Comparison of ENCODE assay signal across 19 mouse cellular contexts in the genomic region with DNA sequence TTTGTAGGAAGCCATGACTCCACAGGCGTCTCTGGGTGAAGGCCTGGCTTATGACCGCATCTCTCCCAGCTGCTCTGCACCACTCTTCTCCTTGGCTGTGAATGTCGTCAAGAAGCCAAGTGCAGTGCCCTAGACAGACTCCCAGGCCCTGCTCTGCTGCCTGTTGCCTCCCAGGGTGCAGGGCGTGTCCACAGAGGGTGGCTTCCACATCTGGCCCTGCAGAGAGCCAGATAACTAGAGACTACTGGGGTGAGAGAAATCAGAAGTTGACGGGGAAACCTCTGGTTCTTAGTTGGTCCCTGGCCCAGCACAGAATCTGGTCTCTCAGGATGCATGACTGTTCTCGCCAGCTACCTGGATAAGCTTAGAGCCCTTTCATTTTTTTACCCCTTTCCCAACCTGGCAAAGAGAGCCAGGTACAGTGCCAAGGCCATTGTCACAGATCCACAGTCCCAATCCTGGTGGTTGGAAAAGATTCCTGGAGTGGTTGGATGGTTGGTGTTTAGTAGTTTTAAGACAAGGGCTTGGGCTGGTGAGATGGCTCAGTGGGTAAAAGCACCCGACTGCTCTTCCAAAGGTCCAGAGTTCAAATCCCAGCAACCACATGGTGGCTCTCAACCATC. TPM values are rescaled to one million over a fixed set of nuclear protein-coding genes. Genes with fewer than 3 reads are reported as not detected.
DNase-seq lines count a peak whose midpoint lies in the region; ATAC-seq and TF ChIP-seq lines count a peak whose summit lies in the region.
"Had no signal": no experiment of that assay in that cellular context is flagged by ENCODE, and none has a peak within 500 bp of the region (broad histone marks: within the 10 kb centered on the region; RNA-seq: fewer than 3 reads in every experiment).

No protein-coding gene starts in this region.

- no peak for TF ChIP-seq CTCF in left cerebral cortex, adult 2 months (IDR thresholded peaks at IDR 0.05)
- no peak for TF ChIP-seq CTCF in thymus, adult 2 months (IDR thresholded peaks at IDR 0.05; ENCODE audit: borderline replicate concordance, control insufficient read depth, extremely low read depth, insufficient read depth, low read length, poor library complexity)

- intact Hi-C loops in left cerebral cortex, adult 2 months (cut with DNase I) = no loop called here

- H3K9ac ChIP-seq in heart, embryonic 12.5 days = no peak overlapping the region
- H3K9ac ChIP-seq in liver, embryonic 11.5 days (ENCODE audit: low read depth, low read length) = no peak overlapping the region; the same call in 1 of the 2 replicates
- H3K9ac ChIP-seq: forebrain, embryonic 13.5 days; heart, embryonic 15.5 days; lung, embryonic 15.5 days; midbrain, embryonic 12.5 days had no signal

- peaks cover 82% of the 10 kb centered on the region for H3K36me3 ChIP-seq in heart, embryonic 12.5 days
- H3K36me3 ChIP-seq in liver, embryonic 11.5 days (ENCODE audit: control insufficient read depth, insufficient read depth, low read length) = peaks cover 45% of the 10 kb centered on the region; the same call in 1 of the 2 replicates
- H3K36me3 ChIP-seq in thymus, adult 2 months (ENCODE audit: control insufficient read depth, insufficient read depth, low read length) = peaks cover 18% of the 10 kb centered on the region; the same call in 1 of the 2 replicates

- no peak overlapping the region for H3K4me3 ChIP-seq in heart, embryonic 12.5 days
- no peak overlapping the region for H3K4me3 ChIP-seq in liver, embryonic 11.5 days (ENCODE audit: low read depth, low read length)
- no peak overlapping the region for H3K4me3 ChIP-seq in left cerebral cortex, adult 2 months
- H3K4me3 ChIP-seq in thymus, adult 2 months (ENCODE audit: control insufficient read depth, insufficient read depth, low read length) = no peak overlapping the region
- H3K4me3 ChIP-seq: embryonic facial prominence, embryonic 10.5 days; forebrain, embryonic 13.5 days; gastrocnemius, adult 2 months; heart, embryonic 15.5 days; lung, embryonic 15.5 days; midbrain, embryonic 12.5 days had no signal

- 79% methylated on average over 7 of the region's 7 CpGs for WGBS in heart, embryonic 12.5 days
- WGBS in liver, embryonic 11.5 days = 58% methylated on average over 7 of the region's 7 CpGs
- 98% methylated on average over 7 of the region's 7 CpGs for WGBS in thymus, adult 2 months

- no peak overlapping the region for H3K4me2 ChIP-seq in heart, embryonic 12.5 days
- H3K4me2 ChIP-seq in liver, embryonic 11.5 days = no peak overlapping the region
- H3K4me2 ChIP-seq: forebrain, embryonic 13.5 days; heart, embryonic 15.5 days; lung, embryonic 15.5 days; midbrain, embryonic 12.5 days had no signal

- no peak overlapping the region for H3K27ac ChIP-seq in heart, embryonic 12.5 days (ENCODE audit: poor library complexity, severe bottlenecking)
- peak overlapping the region; percentile 42; the same call in 1 of the 2 replicates for H3K27ac ChIP-seq in liver, embryonic 11.5 days (ENCODE audit: low read depth, low read length)
- H3K27ac ChIP-seq in left cerebral cortex, adult 2 months = no peak overlapping the region; the same call in 1 of the 2 replicates
- H3K27ac ChIP-seq in thymus, adult 2 months (ENCODE audit: control insufficient read depth, insufficient read depth, low read length) = no peak overlapping the region
- H3K27ac ChIP-seq: embryonic facial prominence, embryonic 10.5 days; forebrain, embryonic 13.5 days; gastrocnemius, adult 2 months; heart, embryonic 15.5 days; hindbrain, postnatal 0 days; lung, embryonic 15.5 days; midbrain, embryonic 12.5 days had no signal

- no peaks in the 10 kb centered on the region for H3K9me3 ChIP-seq in heart, embryonic 12.5 days (replicated peaks)
- H3K9me3 ChIP-seq in liver, embryonic 11.5 days (ENCODE audit: control insufficient read depth, low read length) = no peaks in the 10 kb centered on the region
- H3K9me3 ChIP-seq: embryonic facial prominence, embryonic 10.5 days; forebrain, embryonic 13.5 days; heart, embryonic 15.5 days; lung, embryonic 15.5 days; midbrain, embryonic 12.5 days had no signal

- no peak for DNase-seq in heart, postnatal 4 days
- DNase-seq in c-Kit-negative CD71-positive TER-119-positive erythroid progenitor cells, embryonic 14.5 days (ENCODE audit: low read depth, low spot score) = peak; percentile 86
- peak; percentile 57 for DNase-seq in liver, embryonic 11.5 days (ENCODE audit: low spot score)
- DNase-seq in spleen, postnatal 4 days (ENCODE audit: low spot score in 2 of 2) = peak; percentile 70 to 75
- no peak for DNase-seq in left cerebral cortex, adult 2 months (ENCODE audit: extremely low spot score in 1 of 2, low spot score in 2 of 2)
- no peak for DNase-seq in thymus, adult 2 months
- DNase-seq: cerebellum, adult 11-12 months; gastrocnemius, adult 2 months; kidney, postnatal 14 days; layer of hippocampus, postnatal 36 days had no signal

- no peak for TF ChIP-seq POLR2A in thymus, adult 2 months (IDR thresholded peaks at IDR 0.05; ENCODE audit: control insufficient read depth, extremely low read depth, insufficient read depth, low read length, poor library complexity)

- peak; percentile 84 for ATAC-seq in heart, embryonic 12.5 days (ENCODE audit: insufficient number of reproducible peaks, low FRiP score)
- ATAC-seq in liver, embryonic 11.5 days (replicated peaks; ENCODE audit: low FRiP score) = peak; percentile 99
- ATAC-seq in activated CD4-positive, CD25-positive, alpha-beta regulatory T cell, adult 4 months = no peak
- ATAC-seq: forebrain, embryonic 13.5 days; hindbrain, postnatal 0 days had no signal

- H3K27me3 ChIP-seq in heart, embryonic 12.5 days (replicated peaks) = no peaks in the 10 kb centered on the region
- no peaks in the 10 kb centered on the region for H3K27me3 ChIP-seq in liver, embryonic 11.5 days (replicated peaks; ENCODE audit: control insufficient read depth, insufficient read depth, low read length)
- H3K27me3 ChIP-seq in thymus, adult 2 months (ENCODE audit: control insufficient read depth, insufficient read depth, low read length) = no peaks in the 10 kb centered on the region
- H3K27me3 ChIP-seq: forebrain, embryonic 13.5 days; heart, embryonic 15.5 days; lung, embryonic 15.5 days; midbrain, embryonic 12.5 days had no signal

- peaks cover 37% of the 10 kb centered on the region for H3K4me1 ChIP-seq in heart, embryonic 12.5 days (replicated peaks)
- peaks cover 14% of the 10 kb centered on the region for H3K4me1 ChIP-seq in liver, embryonic 11.5 days (replicated peaks; ENCODE audit: control insufficient read depth, insufficient read depth, low read length)
- H3K4me1 ChIP-seq in thymus, adult 2 months (replicated peaks; ENCODE audit: control insufficient read depth, insufficient read depth, low read length) = no peaks in the 10 kb centered on the region
- H3K4me1 ChIP-seq: forebrain, embryonic 13.5 days; heart, embryonic 15.5 days; lung, embryonic 15.5 days; midbrain, embryonic 12.5 days had no signal

RNA-seq across cellular contexts. Expression of a gene that starts 26.8 kb away (rescaled TPM):
- polyA plus RNA-seq in heart, embryonic 12.5 days (2016; fragmentation: Nextera tagmentation; extraction: Ambion mirVana) = 1,618 and 1,621 TPM in 2 replicates
- 1,000 to 10,000 TPM; 1,138 to 1,323 TPM for total RNA-seq in heart, postnatal 4 days (2021)
- polyA plus RNA-seq in liver, embryonic 11.5 days (2014; fragmentation: Nextera tagmentation; extraction: Ambion mirVana) = 823 and 891 TPM in 2 replicates
- 100 to 1,000 TPM; 362 to 374 TPM for total RNA-seq in left cerebral cortex, adult 2 months (2021)
- 100 to 1,000 TPM; 481 to 512 TPM for polyA plus RNA-seq in activated CD4-positive, CD25-positive, alpha-beta regulatory T cell, adult 4 months (2017; shearing (Covaris generic))
- 662 and 850 TPM in 2 replicates for polyA plus RNA-seq in thymus, adult 2 months (2012; rRNA removed)

RNA-seq across cellular contexts. Expression of a gene that starts 27.1 kb away (rescaled TPM):
- polyA plus RNA-seq in heart, embryonic 12.5 days (2016; fragmentation: Nextera tagmentation; extraction: Ambion mirVana) = 48.1 and 53.6 TPM in 2 replicates
- total RNA-seq in heart, postnatal 4 days (2021) = 10 to 100 TPM; 22.1 to 23.4 TPM
- polyA plus RNA-seq in liver, embryonic 11.5 days (2014; fragmentation: Nextera tagmentation; extraction: Ambion mirVana) = 45.1 and 54.6 TPM in 2 replicates
- total RNA-seq in left cerebral cortex, adult 2 months (2021) = 10 to 100 TPM; 31.1 to 33.9 TPM
- polyA plus RNA-seq in activated CD4-positive, CD25-positive, alpha-beta regulatory T cell, adult 4 months (2017; shearing (Covaris generic)) = 100 to 1,000 TPM; 127 to 144 TPM
- 66.0 and 73.8 TPM in 2 replicates for polyA plus RNA-seq in thymus, adult 2 months (2012; rRNA removed)

RNA-seq across cellular contexts. Expression of a gene that starts 39.8 kb away (rescaled TPM):
- polyA plus RNA-seq in heart, embryonic 12.5 days (2016; fragmentation: Nextera tagmentation; extraction: Ambion mirVana) = 28.0 and 29.6 TPM in 2 replicates
- total RNA-seq in heart, postnatal 4 days (2021) = 10 to 100 TPM; 17.0 to 18.3 TPM
- 41.4 and 43.0 TPM in 2 replicates for polyA plus RNA-seq in liver, embryonic 11.5 days (2014; fragmentation: Nextera tagmentation; extraction: Ambion mirVana)
- total RNA-seq in left cerebral cortex, adult 2 months (2021) = 10 to 100 TPM; 18.7 to 21.3 TPM
- 10 to 100 TPM; 23.1 to 35.3 TPM for polyA plus RNA-seq in activated CD4-positive, CD25-positive, alpha-beta regulatory T cell, adult 4 months (2017; shearing (Covaris generic))
- 26.0 and 29.1 TPM in 2 replicates for polyA plus RNA-seq in thymus, adult 2 months (2012; rRNA removed)

RNA-seq across cellular contexts. Expression of a gene that starts 57.5 kb away (rescaled TPM):
- polyA plus RNA-seq in heart, embryonic 12.5 days (2016; fragmentation: Nextera tagmentation; extraction: Ambion mirVana) = not detected in 2 replicates
- not detected for total RNA-seq in heart, postnatal 4 days (2021)
- not detected in 2 replicates for polyA plus RNA-seq in liver, embryonic 11.5 days (2014; fragmentation: Nextera tagmentation; extraction: Ambion mirVana)
- total RNA-seq in left cerebral cortex, adult 2 months (2021) = not detected
- not detected for polyA plus RNA-seq in activated CD4-positive, CD25-positive, alpha-beta regulatory T cell, adult 4 months (2017; shearing (Covaris generic))
- not detected in 2 replicates for polyA plus RNA-seq in thymus, adult 2 months (2012; rRNA removed)
- total RNA-seq: gastrocnemius, adult 2 months; hindbrain, postnatal 0 days; layer of hippocampus, postnatal 36 days had no signal
- polyA plus RNA-seq: embryonic facial prominence, embryonic 10.5 days; forebrain, embryonic 13.5 days; heart, embryonic 15.5 days; hindbrain, postnatal 0 days; lung, embryonic 15.5 days; midbrain, embryonic 12.5 days; neural tube, embryonic 11.5 days had no signal

Comparison
In these comparisons a context has a peak if more than half of its experiments do, and no peak if none do; other contexts are left out.
1. DNase-seq: peak in c-Kit-negative CD71-positive TER-119-positive erythroid progenitor cells, embryonic 14.5 days (single experiment), liver, embryonic 11.5 days (single experiment) and spleen, postnatal 4 days (2 of 2); none in heart, postnatal 4 days (single experiment), left cerebral cortex, adult 2 months (0 of 2) and thymus, adult 2 months (single experiment).